Mouse (Mus musculus) embryo, embryonic 10.5 days (tissue): ENCODE measurements around the gene Gm21900.
"Not testable (repeated sequence)": the region's sequence is repeated elsewhere in the genome, so short reads cannot be mapped to it uniquely, and the experiment has no call there.

ENCODE experiments used
- DNase-seq: peaks from one replicate; pipeline ENCODE4 v3.0.0-alpha.2; 2015; ENCODE audit warnings: low spot score

Gm21900 gene

GRCm38 (mm10) chrY:10616061-10616460 is at the start of gene Gm21900:
TSS of gene Gm21900 (plus strand) at chrY:10616361.
- DNase-seq: not testable (repeated sequence)

GRCm38 (mm10) chrY:10643516-10643915 is 27.4 kb downstream of the Gm21900 start:
- DNase-seq: not testable (repeated sequence)
